Mouse (Mus musculus): ENCODE data around the gene Mbtps1. TPM values are rescaled to one million over a fixed set of nuclear protein-coding genes. Genes with fewer than 3 reads are reported as not detected.
A peak's percentile ranks its signal among the peaks of the same experiment; 100 is the strongest.

Mbtps1 gene
- total and polyA plus RNA-seq, 2 experiments from 2014 or later = 37.1 to 68.7 TPM

DNA sequence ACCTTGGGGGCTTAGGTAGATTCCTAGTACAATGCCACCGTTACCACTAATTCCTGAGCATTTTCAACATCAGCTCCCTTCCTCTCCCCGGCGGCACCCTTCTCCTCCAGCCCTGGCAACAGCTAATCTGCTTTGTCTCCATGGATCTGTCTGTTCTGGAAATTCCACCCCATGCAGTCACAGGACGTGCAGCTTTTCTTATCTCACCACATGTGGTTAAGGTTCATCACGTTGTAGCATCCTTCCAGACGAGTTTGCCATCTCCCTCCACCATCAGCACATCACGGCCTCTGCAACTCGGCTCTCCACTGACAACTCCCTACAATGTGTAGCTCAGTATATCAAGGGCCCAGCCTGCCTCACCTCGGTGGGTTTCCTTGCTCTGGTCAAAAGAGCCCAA lies 53.0 kb downstream of the Mbtps1 start:
- H3K36me3 ChIP-seq (replicated peaks; ENCODE audit: control insufficient read depth, insufficient read depth, low read length) = peaks cover 44% of the 10 kb centered on the region
- no peaks in the 10 kb centered on the region for H3K9me3 ChIP-seq (replicated peaks; ENCODE audit: control insufficient read depth, low read length)
- no peak overlapping the region for H3K27ac ChIP-seq (ENCODE audit: low read depth)
- H3K27me3 ChIP-seq (ENCODE audit: control insufficient read depth, insufficient read depth, low read length) = no peaks in the 10 kb centered on the region
- no peak overlapping the region for H3K4me3 ChIP-seq (ENCODE audit: low read depth, low read length)
- no peak for ATAC-seq (ENCODE audit: insufficient read depth, low read depth)
- TF ChIP-seq EP300 (IDR thresholded peaks at IDR 0.05; ENCODE audit: low read depth) (no peak), CTCF (IDR thresholded peaks at IDR 0.05; ENCODE audit: low read depth) (no peak)
- no peaks in the 10 kb centered on the region for H3K4me1 ChIP-seq (ENCODE audit: control insufficient read depth, insufficient read depth)
- DNase-seq (ENCODE audit: low spot score) = no peak
- H3K9ac ChIP-seq (replicated peaks; ENCODE audit: low read depth, low read length) = no peak overlapping the region
- no peak overlapping the region for H3K4me2 ChIP-seq (ENCODE audit: low read depth, low read length)
- WGBS = 40% methylated on average over 9 of the region's 9 CpGs

DNA sequence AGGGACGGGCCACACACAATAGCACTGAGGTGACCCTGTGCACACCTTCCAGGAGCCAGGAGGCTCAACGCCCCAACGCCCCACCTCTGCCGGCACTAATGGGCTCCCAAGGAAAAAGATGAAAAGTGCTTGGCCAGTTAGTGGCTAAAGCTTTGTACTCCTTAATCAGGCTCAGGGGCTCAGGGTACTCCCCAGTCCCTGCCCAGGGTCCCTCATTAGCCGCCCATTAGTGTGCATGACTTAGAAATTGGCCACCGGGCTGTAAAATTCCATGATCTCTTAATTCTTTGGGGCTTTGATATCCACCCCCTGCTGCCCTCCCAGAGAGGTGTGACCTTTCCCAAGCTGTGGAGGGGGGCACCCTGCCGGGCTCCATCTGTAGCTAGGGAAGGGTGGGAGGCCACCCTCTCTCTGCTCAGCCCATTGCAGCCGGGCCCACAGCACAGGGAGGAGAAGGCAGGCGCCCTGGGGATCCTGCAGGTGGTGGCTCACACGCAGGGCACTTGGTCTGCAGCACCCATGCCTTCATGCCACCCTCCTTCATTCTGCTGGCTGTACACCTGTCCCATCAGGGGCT lies 55.3 kb downstream of the Mbtps1 start:
- DNase-seq (ENCODE audit: low spot score) = no peak
- Histone ChIP-seq H3K36me3 (replicated peaks; ENCODE audit: control insufficient read depth, insufficient read depth, low read length) (peaks cover 22% of the 10 kb centered on the region), H3K27me3 (ENCODE audit: control insufficient read depth, insufficient read depth, low read length) (no peaks in the 10 kb centered on the region), H3K27ac (ENCODE audit: low read depth) (no peak overlapping the region), H3K4me3 (ENCODE audit: low read depth, low read length) (no peak overlapping the region), H3K9me3 (replicated peaks; ENCODE audit: control insufficient read depth, low read length) (no peaks in the 10 kb centered on the region), H3K9ac (replicated peaks; ENCODE audit: low read depth, low read length) (no peak overlapping the region), H3K4me1 (ENCODE audit: control insufficient read depth, insufficient read depth) (no peaks in the 10 kb centered on the region), H3K4me2 (ENCODE audit: low read depth, low read length) (no peak overlapping the region)
- WGBS = 64% methylated on average over 10 of the region's 10 CpGs
- ATAC-seq (ENCODE audit: insufficient read depth, low read depth) = no peak
- TF ChIP-seq CTCF (IDR thresholded peaks at IDR 0.05; ENCODE audit: low read depth) (no peak), EP300 (IDR thresholded peaks at IDR 0.05; ENCODE audit: low read depth) (no peak)

DNA sequence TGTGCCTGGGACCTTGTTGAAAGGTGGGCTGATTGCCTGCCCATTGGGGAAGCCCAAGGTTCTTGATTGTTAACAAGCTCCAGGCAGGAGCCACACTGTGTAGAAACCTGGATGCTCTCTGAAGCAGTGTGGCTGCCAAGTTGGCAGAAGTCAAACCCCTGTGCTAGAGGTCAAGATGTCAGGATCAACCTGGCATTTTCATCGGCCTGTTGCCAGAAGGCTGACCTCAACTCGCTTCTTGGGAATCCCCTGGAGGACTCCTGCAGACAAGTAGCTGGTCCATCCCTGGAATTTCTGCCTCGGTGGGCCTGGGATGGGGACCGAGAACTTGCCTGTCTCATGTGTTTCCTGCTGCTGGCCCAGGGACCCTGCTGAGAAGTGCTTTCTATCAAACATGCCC lies 56.4 kb downstream of the Mbtps1 start:
- H3K4me3 ChIP-seq (ENCODE audit: low read depth, low read length) = no peak overlapping the region
- H3K27ac ChIP-seq (ENCODE audit: low read depth) = no peak overlapping the region
- ATAC-seq (ENCODE audit: insufficient read depth, low read depth) = no peak
- peaks cover 10% of the 10 kb centered on the region for H3K36me3 ChIP-seq (replicated peaks; ENCODE audit: control insufficient read depth, insufficient read depth, low read length)
- no peaks in the 10 kb centered on the region for H3K4me1 ChIP-seq (ENCODE audit: control insufficient read depth, insufficient read depth)
- H3K4me2 ChIP-seq (ENCODE audit: low read depth, low read length) = no peak overlapping the region
- no peak overlapping the region for H3K9ac ChIP-seq (replicated peaks; ENCODE audit: low read depth, low read length)
- 39% methylated on average over 4 of the region's 4 CpGs for WGBS
- 0 out of 2 replicates have a peak, but pooled peaks cover 5% of the 10 kb centered on the region for H3K27me3 ChIP-seq (ENCODE audit: control insufficient read depth, insufficient read depth, low read length)
- TF ChIP-seq CTCF (IDR thresholded peaks at IDR 0.05; ENCODE audit: low read depth) (no peak), EP300 (IDR thresholded peaks at IDR 0.05; ENCODE audit: low read depth) (no peak)
- DNase-seq (ENCODE audit: low spot score) = no peak
- no peaks in the 10 kb centered on the region for H3K9me3 ChIP-seq (replicated peaks; ENCODE audit: control insufficient read depth, low read length)

DNA sequence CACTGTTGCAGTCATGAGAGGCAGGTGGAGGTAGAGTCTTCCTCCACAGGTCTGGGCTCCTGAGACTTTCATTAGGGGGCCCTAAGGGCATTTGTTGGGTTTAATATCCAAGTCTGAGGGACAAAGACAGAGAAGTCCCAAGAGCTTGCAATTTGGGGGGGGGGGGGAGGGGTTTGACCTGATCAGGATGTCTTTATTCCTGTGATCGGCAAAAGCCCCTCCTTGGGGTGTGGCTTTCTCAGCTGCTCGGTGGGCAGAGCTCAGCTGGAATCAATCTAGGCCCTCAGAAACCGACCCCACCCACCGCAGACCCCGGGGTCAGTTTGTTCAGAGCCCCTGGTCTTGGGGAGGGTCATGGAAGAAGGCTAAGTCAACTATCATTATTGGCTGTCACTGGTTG lies 56.9 kb downstream of the Mbtps1 start, which contains the start of gene Slc38a8:
Gene Slc38a8 (minus strand): TSS at position 101 of the 400 bp plus-strand sequence.
- 43% methylated on average over 5 of the region's 5 CpGs for WGBS
- Histone ChIP-seq H3K4me1 (ENCODE audit: control insufficient read depth, insufficient read depth) (no peaks in the 10 kb centered on the region), H3K27me3 (ENCODE audit: control insufficient read depth, insufficient read depth, low read length) (peaks cover 10% of the 10 kb centered on the region; the same call in 1 of the 2 replicates), H3K9me3 (replicated peaks; ENCODE audit: control insufficient read depth, low read length) (no peaks in the 10 kb centered on the region), H3K4me2 (ENCODE audit: low read depth, low read length) (no peak within 1 kb of the TSS), H3K9ac (replicated peaks; ENCODE audit: low read depth, low read length) (no peak within 1 kb of the TSS), H3K36me3 (replicated peaks; ENCODE audit: control insufficient read depth, insufficient read depth, low read length) (0 out of 2 replicates have a peak, but pooled peaks cover 9% of the 10 kb centered on the region), H3K4me3 (ENCODE audit: low read depth, low read length) (no peak within 1 kb of the TSS), H3K27ac (ENCODE audit: low read depth) (no peak within 1 kb of the TSS)
- no peak for TF ChIP-seq EP300 (IDR thresholded peaks at IDR 0.05; ENCODE audit: low read depth)
- TF ChIP-seq CTCF (IDR thresholded peaks at IDR 0.05; ENCODE audit: low read depth) = no peak
- ATAC-seq (ENCODE audit: insufficient read depth, low read depth) (no peak), DNase-seq (ENCODE audit: low spot score) (no peak)

DNA sequence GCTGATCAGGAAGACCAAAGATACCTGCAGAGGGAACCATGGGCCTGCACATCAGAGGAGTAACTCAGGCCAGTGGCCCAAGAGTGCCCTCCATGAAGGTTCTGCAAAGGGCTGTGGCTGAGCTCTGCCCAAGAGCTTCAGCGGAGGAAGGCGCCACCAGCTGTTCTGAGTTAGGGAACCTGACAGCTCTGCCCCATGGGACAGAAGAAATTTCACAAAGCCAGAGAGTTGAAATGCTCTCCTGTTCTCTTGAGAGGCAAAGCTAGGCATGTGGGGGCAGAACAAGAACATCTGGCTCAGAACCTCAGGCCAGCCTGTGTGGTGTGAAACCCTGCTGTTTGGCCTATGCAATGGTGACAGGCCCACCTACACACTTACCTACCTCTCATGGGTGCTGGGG lies 58.7 kb downstream of the Mbtps1 start:
- no peak overlapping the region for H3K4me2 ChIP-seq (ENCODE audit: low read depth, low read length)
- ATAC-seq (ENCODE audit: insufficient read depth, low read depth) = no peak
- WGBS = 86% methylated on average over 2 of the region's 2 CpGs

DNA sequence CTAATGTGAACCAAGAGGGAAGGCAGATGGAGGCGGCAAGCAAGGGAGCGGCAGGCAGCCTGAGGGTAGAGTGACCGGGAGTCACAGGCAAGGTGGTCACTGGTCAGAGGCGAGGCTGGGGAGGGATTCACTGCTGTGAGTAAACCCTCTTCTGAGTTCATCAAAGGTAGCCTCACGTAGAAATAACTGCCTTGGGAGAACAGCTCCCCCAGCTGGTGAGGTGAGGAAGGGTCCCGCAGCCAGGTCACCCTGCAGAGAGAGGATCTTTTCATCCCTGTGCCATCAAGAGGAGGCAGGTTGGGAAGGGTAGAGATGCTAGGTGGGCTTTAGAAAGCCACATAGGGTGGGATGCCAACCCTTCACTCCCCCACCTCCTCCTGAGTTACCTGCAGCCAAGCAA lies 61.7 kb downstream of the Mbtps1 start:
- DNase-seq (ENCODE audit: low spot score) = peak; percentile 25

More for the DNA sequence above, 58.7 kb downstream of the Mbtps1 start:
- Histone ChIP-seq H3K4me3 (ENCODE audit: low read depth, low read length) (no peak overlapping the region), H3K27me3 (ENCODE audit: control insufficient read depth, insufficient read depth, low read length) (peaks cover 17% of the 10 kb centered on the region; the same call in 1 of the 2 replicates), H3K9me3 (replicated peaks; ENCODE audit: control insufficient read depth, low read length) (no peaks in the 10 kb centered on the region), H3K27ac (ENCODE audit: low read depth) (no peak overlapping the region), H3K36me3 (replicated peaks; ENCODE audit: control insufficient read depth, insufficient read depth, low read length) (no peaks in the 10 kb centered on the region), H3K9ac (replicated peaks; ENCODE audit: low read depth, low read length) (no peak overlapping the region), H3K4me1 (ENCODE audit: control insufficient read depth, insufficient read depth) (no peaks in the 10 kb centered on the region)
- no peak for DNase-seq (ENCODE audit: low spot score)
- TF ChIP-seq EP300 (IDR thresholded peaks at IDR 0.05; ENCODE audit: low read depth) (no peak), CTCF (IDR thresholded peaks at IDR 0.05; ENCODE audit: low read depth) (no peak)

More for the DNA sequence above, 61.7 kb downstream of the Mbtps1 start:
- Histone ChIP-seq H3K36me3 (replicated peaks; ENCODE audit: control insufficient read depth, insufficient read depth, low read length) (no peaks in the 10 kb centered on the region), H3K27ac (ENCODE audit: low read depth) (no peak overlapping the region), H3K27me3 (ENCODE audit: control insufficient read depth, insufficient read depth, low read length) (peaks cover 39% of the 10 kb centered on the region), H3K9me3 (replicated peaks; ENCODE audit: control insufficient read depth, low read length) (no peaks in the 10 kb centered on the region), H3K4me1 (ENCODE audit: control insufficient read depth, insufficient read depth) (no peaks in the 10 kb centered on the region), H3K9ac (replicated peaks; ENCODE audit: low read depth, low read length) (no peak overlapping the region), H3K4me3 (ENCODE audit: low read depth, low read length) (no peak overlapping the region), H3K4me2 (ENCODE audit: low read depth, low read length) (no peak overlapping the region)
- WGBS = 21% methylated on average over 6 of the region's 6 CpGs
- TF ChIP-seq EP300 (IDR thresholded peaks at IDR 0.05; ENCODE audit: low read depth) (no peak), CTCF (IDR thresholded peaks at IDR 0.05; ENCODE audit: low read depth) (peak; percentile 66)
- peak; percentile 40; the same call in 1 of the 2 replicates for ATAC-seq (ENCODE audit: insufficient read depth, low read depth)
